Mouse (Mus musculus): Measurements from ENCODE around the gene Fam166b.

DNA sequence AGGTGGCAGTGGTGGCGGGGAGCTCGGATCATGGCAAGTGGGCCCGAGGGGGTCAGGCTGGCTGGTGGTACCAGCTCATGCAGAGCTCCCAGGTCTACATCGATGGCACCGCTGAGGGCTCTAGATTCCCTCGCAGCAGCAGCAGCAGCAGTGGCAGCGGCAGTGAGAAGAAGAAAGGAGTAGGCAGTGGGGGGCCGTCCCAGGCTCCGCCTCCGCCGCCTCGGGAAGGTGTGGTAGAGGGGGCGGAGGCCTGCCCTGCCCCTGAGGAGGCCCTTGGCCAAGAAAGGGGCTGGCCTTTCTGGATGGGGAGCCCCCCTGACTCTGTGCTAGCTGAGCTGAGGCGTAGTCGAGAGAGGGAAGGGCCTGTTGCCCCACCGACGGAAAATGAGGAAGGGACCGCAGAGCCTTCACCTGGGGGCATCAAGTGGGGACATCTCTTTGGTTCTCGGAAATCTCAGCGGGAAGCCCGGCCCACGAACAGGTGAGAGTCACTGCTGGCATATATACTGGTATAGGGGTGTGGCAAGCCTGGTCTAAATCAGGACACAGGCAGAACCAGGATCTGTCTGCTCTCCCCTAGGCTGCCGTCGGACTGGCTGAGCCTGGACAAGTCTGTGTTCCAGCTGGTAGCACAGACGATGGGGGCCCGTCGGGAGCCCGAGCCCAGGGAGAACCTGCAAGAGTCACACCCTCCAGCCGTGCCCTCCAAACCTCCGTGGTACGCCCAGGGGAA is 3.1 kb downstream of the Fam166b start:
- TF ChIP-seq CTCF (IDR thresholded peaks at IDR 0.05; ENCODE audit: extremely low read depth, insufficient read depth, insufficient read length, insufficient replicate concordance), result no peak
- TF ChIP-seq POLR2A (IDR thresholded peaks at IDR 0.05; ENCODE audit: low read depth, low read length), result no peak

Measured in spleen, adult 2 months (tissue).